Mouse (Mus musculus) urinary bladder, postnatal 10 days (tissue): Measurements from ENCODE around the gene Alox5.

Experiments used
- DNase-seq: peaks from one replicate; pipeline ENCODE4 v3.0.0; 2022; ENCODE audit warnings: low spot score

Gene Alox5

DNA sequence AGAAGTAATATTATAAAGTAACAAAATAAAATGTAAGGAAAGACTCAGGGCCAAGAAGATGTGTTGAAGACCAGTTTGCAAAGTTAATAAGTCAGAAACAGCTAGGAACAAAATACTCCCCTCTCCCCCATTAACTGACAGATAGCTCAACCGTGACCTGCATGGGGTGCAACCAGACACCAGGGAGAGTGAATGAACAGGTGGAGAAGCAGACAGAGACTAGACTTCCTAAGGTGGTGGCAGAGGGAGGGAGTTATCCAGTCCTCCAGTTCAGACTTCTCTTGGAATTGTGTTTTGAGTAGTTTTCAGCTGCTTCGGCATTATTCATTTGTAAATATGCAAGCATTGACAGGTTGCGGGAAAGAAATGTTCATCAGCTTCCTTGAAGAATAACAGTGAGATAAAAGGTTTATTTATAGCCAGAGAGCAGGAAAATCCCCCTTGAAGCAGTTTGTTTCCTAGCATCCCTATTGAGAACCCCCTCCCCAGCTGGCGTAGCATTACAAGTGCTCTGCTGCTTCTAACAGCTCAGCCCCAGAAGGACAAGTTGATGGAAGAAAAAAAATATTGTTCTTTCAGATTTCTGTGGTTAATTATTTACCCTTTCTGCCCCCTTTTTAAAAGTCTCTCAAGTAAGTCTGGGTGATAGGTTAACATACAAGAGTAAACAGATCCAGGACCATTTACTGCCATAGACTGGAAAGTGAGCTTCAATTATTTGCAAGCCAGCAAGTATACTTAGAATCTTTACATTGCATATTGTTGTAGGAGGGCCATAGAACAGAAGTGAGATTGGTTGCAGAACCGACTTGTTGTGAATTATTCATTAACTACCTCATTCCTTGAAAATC, 75.6 kb downstream of the Alox5 start:
- DNase-seq, result no peak

DNA sequence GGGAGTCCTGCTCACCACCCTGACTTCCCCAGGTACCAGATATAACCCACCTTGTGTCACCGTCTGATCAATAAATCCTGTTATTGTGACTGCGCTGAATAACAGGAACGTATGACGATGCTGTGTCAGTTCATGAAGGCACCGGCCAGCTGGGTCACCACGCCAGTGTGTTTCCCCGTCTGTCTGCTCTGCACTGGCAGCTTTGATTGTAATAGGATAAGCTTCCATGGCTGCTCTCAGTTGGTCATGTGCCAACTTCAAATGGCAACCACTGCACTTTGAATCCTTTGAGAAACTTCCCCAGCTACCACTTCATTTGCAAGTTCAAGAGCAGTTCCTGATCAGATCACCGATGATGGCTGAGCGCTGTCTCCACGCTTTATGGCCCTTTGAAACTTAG, 77.4 kb downstream of the Alox5 start:
- no peak for DNase-seq

DNA sequence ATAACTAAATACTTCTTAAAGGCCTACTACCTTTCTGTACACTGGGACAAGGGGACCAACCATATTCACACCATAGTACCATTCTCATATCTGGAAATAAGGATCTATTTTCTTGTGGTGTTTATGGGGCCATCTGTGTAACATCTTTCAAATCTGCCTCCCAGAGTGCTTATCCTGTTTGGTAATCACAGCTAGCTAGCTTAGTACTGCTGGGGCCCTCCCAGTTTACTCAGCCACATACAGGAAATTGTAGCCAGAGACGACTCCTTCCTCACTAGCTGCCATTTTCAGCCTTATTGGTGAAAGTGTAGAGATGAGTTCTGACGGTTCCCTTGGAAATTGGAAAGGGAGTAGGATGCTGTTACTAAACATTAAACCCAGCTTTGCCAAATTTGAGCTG, 79.4 kb downstream of the Alox5 start:
- no peak for DNase-seq

DNA sequence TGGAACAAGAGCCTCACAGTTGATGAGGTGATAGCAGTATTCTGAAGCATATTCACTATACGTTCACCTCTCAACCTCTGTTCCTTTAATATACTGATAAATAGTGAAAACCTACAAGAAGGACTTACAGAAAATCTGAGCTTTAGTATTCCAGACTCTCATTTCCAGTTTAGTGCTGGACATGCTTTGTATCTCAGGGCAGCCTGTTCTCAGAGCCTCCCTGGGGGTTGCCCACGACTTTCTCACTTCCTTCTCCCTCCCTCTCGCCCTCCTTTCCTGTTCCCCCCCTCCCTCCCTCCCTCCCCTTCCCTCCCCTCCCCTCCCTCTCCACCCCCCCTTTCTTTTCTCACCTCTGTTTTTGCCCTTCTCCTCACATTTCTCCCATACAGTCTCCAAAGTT, 80.8 kb downstream of the Alox5 start:
- DNase-seq, result no peak

DNA sequence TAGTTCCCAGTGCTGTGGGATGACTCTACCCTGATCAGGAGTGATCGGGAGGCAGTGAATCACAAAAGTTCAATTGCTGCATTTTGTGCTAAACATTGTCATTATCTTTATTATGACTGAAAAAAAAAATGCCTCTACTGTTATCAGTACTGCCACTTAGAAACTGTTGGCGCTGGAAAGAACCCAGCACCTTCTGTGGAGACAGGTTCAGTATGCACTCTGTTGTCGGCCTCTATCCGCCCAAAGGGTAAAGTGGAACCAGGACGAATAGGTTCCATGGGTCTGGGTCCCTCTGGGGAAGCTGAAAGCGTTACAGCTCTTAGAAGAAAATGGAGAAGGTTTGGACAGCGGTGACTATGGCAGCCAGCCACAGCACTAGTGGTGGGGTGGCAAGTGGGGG, 82.1 kb downstream of the Alox5 start:
- no peak for DNase-seq

DNA sequence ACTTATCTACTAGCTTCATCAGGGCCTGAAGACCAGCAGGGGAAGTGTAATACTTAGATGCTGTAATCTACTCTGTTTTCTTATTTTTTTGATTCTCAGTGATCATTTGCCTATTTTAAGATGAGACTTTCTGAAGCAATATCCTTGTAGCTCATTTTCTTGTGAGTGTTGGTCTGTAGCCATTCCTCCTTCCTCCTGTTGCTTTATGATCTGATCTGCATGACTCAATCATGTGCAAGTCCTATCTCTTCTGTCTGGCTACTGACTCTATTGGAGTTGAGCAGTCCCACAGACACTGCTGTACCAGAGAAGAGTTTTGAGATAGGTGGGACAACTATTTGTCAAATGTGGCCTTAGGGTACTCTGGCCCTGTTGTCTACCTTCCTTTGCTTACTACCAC, 86.4 kb downstream of the Alox5 start:
- no peak for DNase-seq

DNA sequence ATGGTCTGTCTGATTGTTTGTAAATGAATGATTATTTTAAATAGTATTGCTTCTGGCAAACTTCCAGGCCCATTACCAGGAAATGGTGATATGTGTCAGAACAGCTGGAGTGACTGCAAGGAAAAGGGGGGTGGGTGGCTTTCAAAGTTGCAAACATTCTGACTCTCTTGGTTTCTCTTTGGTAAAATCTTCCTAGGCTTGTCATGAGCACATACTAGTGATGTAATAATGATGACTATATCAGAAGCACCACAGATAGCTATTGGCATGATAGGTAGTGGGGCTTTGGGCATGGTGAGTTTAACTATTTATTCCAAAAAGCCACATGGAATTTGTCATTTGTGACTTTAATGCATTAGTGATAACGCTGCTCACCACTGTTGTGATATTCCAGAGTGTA, 86.8 kb downstream of the Alox5 start:
- DNase-seq, result no peak

DNA sequence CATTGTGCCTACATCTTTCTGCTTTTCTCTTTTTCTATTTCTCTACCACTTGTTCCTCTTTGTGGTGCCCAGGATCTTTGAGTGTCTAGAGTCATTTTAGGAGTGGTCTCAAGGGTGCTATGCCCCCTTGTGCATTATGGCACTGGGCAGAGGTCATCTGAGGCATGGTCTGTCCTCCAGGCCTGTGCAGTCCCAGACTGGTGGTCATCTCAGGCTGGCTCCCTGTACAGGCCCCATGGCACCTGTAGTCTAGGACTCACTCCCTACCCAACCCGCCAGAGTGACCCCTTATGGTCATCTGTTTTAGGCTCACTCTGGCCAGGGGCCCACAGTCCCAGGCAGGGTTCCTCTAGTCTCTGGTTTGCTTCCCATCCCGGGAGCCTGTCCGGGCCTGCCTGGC, 89.5 kb downstream of the Alox5 start:
- no peak for DNase-seq

DNA sequence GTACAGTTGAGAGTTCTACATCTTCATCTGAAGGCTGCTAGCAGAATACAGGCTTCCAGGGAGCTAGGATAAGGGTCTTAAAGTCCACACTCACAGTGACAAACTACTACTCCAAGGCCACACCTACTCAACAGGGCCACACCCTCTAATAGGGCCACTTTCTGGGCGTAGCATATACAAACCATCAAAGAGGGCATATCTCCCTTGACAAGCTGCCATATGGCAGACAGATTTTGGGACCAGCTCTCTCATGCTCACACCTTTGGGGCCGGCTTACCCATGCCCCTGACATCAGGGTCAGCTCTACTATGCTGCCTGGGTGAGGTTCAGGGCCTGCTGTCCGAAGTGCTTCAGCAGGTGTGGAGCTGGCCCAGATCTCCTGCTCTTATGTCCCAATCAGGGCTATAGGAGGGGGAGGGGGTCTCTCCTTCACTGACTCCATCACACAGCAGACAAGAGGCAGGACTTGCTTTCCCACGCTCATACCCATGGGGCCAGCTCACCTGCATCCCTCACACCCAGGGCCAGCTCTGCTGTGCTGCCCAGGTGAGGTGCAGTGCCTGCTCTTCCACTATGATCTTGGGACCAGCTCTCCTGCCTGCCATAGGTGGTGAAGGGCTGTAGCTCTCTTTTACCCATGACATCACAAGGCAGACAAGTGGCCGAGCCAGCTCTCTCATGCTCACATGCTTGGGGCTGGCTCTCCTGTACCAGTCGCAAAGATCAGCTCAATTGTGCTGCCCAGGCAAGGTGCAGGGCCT, 90.6 kb downstream of the Alox5 start:
- no peak for DNase-seq

DNA sequence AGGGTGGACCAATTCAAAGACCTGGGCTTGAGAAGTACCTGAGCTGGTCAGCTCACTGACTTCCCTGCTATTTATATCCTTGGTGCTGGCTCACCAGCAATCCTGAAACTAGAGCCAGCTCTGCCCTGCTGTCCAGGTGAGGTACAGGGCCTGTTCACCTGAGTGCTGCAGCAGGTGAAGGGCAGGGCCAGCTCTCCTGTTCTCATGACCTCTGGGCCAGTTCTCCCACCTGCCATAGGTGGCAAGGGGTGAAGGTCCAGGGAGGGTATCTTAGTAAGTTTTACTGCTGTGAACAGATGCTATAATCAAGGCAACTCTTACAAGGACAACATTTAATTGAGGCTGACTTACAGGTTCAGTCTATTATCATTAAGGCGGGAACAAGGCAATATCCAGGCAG, 91.2 kb downstream of the Alox5 start:
- DNase-seq, result no peak

DNA sequence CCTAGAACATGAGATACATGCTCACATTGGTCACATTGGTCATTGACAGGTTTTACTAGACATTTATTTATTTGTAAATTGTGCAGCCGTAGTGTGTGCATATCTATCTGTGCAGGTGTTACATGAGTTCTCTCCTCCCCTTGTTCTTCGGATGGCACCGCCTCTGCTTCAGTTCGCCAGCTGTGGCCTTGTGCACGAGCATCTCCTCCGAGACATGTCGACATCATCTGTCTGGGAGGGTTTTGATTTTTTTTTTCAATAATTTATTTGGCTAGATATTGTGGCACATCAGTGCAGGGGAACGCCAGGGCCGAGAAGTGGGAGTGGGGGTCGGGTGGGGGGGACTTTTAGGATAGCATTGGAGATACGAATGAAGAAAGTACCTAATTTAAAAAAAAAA, 93.0 kb downstream of the Alox5 start:
- DNase-seq, result no peak

DNA sequence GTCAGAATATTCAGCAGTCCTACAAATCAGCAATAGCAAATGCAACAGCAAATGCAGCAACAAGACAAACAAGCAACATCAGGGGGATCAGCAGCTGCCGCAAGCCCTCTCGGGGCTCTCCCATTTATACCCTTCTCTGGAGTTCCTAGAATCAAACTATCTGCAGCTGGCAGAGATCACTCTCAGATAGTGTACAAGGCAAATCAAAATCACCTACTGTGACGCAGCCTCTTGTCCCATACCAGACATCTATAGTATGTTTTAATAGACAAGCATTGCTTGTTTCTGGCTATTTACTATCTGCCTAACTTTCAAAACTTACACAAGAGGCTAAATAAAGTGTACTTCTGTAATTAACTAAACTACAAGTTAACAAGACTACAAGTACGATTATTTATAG, 99.0 kb downstream of the Alox5 start:
- DNase-seq, result no peak

DNA sequence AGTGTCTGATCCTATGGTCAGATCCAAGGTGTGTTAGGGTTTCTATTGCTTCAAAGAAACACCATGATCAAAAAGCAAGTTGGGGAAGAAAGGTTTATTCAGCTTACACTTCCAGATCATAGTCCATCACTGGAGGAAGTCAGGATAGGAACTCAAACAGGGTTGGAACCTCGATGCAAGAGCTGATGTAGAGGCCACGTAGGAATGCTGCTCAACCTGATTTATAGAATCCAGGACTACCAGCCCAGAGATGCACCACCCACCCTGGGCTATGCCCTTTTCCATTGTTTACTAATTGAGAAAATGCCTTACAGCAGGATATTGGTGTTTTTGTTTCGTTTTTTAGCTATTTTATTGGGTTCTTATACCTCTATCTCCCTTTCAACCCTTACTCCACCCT, 99.5 kb downstream of the Alox5 start:
- no peak for DNase-seq
